Mouse (Mus musculus): ENCODE results near the gene Olfr1251. TPM values are rescaled to one million over a fixed set of nuclear protein-coding genes. Genes with fewer than 3 reads are reported as not detected.

The Olfr1251 gene
- total RNA-seq (2023) = not detected

DNA sequence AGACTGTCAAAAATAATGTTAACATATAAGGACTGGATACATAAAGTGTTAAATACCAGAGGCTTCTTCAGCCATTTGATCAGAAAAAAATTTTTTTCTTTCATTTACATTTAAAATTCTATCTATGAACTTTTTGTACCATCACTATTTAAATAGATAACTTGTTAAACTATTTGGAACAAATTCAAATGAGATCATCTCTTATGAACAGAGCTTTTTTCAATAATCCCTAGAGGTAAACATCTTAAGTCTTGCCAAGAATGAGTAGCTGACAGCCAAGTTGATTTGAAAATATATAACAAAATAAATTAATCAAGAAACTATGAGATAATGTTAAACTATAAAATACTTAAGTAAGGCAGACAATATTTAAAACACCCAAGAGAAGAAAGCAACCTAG lies at the start of gene Olfr1251:
Gene Olfr1251, minus strand, starts transcription at position 101 of the 400 bp plus-strand sequence.

GRCm38 (mm10) chr2:89661367-89661766 lies 10.4 kb downstream of the Olfr1251 start, which contains the start of gene Olfr1250:
Gene Olfr1250, minus strand, starts transcription at chr2:89661467.

GRCm38 (mm10) chr2:89634883-89635282 lies 36.9 kb downstream of the Olfr1251 start, which contains the start of gene Olfr1249:
Gene Olfr1249, minus strand, starts transcription at chr2:89634983.

GRCm38 (mm10) chr2:89618145-89618544 lies 53.6 kb downstream of the Olfr1251 start, which contains the start of gene Olfr1248:
Gene Olfr1248, minus strand, starts transcription at chr2:89618245.

Other genes with a start within 250 kb of the Olfr1251 start
- not detected for gene Olfr1240, start 228.9 kb downstream of the Olfr1251 start, total RNA-seq (2023)
- gene Olfr1241, start 184.8 kb downstream of the Olfr1251 start, total RNA-seq (2023) = not detected
- gene Olfr1242, start 173.6 kb downstream of the Olfr1251 start, total RNA-seq (2023) = not detected
- not detected for gene Olfr1243, start 140.4 kb downstream of the Olfr1251 start, total RNA-seq (2023)
- gene Olfr1245, start 93.5 kb downstream of the Olfr1251 start, total RNA-seq (2023) = not detected
- gene Olfr1246, start 78.8 kb downstream of the Olfr1251 start, total RNA-seq (2023) = not detected
- not detected for gene Olfr1247, start 57.8 kb downstream of the Olfr1251 start, total RNA-seq (2023)
- not detected for gene Olfr1248, start 53.7 kb downstream of the Olfr1251 start, total RNA-seq (2023)
- not detected for gene Olfr1249, start 37.0 kb downstream of the Olfr1251 start, total RNA-seq (2023)
- gene Olfr1250, start 10.5 kb downstream of the Olfr1251 start, total RNA-seq (2023) = not detected
- not detected for gene Olfr1252, start 53.1 kb upstream of the Olfr1251 start, total RNA-seq (2023)
- gene Olfr1253, start 85.2 kb upstream of the Olfr1251 start, total RNA-seq (2023) = not detected
- gene Olfr1254, start 121.7 kb upstream of the Olfr1251 start, total RNA-seq (2023) = not detected
- gene Olfr1255, start 140.1 kb upstream of the Olfr1251 start, total RNA-seq (2023) = not detected
- not detected for gene Olfr1256, start 169.6 kb upstream of the Olfr1251 start, total RNA-seq (2023)
- gene Olfr48, start 176.3 kb upstream of the Olfr1251 start, total RNA-seq (2023) = not detected
- gene Olfr1257, start 206.5 kb upstream of the Olfr1251 start, total RNA-seq (2023) = not detected